Mouse (Mus musculus): ENCODE results near the gene Zbtb38.

Gene Zbtb38

DNA sequence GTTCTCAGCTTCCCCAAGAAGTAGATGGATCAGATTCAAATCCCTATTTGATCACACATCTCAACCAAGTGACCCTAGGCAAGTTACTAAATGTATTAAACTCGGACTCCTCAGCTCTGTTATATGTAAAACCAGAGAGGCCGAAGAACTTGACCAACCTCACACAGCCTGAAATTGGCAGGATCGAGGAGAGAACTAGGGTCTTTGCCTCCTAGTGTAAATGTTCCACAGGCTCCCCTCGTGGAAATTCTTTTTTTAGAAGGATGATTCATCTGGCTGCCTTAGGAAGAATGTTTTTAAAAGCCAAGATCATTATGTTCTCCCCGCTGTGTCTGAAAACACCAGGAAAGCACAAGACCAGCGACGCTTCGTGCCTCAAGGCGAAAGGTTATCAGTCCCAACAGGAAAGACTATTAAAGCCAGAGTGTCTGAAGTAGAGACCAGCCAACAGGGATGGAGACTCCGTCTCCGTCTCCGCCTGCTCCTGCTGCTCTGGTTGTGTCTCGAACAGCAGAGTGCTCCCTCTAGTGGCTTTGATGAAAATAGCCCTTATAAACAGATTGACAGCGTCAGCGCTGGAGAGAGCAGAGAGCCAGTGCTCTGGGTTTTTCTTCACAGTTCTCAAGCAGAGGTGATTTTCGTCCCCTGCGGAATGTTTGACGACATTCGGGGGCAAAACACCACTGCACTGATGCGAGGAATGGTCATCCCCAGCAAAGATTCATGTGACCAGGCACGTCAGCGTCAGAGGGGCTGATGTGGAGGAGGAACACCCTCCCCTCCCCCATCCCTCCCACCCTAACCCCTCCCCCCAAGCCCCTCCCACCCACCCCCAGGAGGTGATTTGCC lies 6.3 kb upstream of the Zbtb38 start:
- DNase-seq (ENCODE audit: low read depth, low spot score) = peak; percentile 80

DNA sequence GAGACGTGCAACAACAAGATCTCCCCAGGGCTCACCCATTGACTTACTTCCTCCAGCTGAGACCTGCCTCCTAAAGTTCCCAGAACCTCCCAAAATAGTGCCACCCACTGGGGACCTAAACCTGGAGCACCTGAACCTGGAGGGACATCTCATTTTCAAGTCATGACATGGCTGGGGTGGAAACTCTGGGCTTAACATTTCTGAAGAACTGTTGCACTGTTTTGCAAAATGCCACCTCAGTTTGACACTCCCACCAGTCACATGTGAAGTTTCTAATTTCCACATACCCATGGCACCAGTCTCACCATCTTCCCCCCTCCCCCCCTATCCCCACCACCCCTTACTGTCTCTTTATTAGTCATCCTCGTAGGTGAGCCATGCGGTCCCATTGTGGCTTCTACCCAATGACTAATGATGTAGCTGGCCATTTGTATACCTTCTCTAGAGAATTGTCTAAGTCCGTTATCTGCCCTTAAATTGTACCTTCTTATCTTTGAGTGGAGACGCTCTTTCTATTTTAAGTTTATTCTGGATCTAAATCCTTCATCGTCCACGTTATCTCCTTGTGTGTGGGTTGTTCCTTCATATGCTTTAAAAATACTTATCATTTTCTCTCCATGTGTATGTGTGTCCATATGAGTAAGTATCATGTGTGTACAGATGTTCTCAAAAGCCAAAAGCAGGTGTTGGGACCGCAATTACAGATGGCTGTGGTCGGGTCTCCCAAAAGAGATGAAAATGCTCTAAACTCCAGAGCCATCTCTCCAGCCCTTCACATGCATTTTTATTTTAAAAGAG lies 4.2 kb upstream of the Zbtb38 start:
- no peak for DNase-seq (ENCODE audit: low read depth, low spot score)

DNA sequence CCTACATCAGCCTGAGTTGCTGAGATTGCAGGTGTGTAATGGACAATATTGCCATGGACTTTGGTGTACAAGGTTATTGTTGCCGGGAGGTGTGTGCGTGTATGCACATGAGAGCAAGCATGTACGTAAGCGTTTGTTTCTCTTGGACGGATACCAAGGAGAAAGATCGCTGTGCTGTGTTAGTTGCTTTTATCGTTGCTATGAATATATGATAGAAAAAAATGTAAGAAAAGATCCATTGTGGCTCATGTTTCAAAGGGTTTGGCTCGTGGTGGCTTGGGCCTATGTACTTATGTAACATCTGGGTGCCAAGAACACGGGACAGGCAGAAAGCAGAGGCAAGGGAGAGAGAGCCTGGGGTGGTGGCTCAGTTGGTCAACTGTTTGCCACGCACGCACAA lies 3.1 kb upstream of the Zbtb38 start:
- DNase-seq (ENCODE audit: low read depth, low spot score) = no peak

- DNase-seq (ENCODE audit: low read depth, low spot score) = no peak
Measured at GRCm38 (mm10) chr9:96754625-96754969, 2.0 kb upstream of the Zbtb38 start.

GRCm38 (mm10) chr9:96753921-96754624 lies 1.4 kb upstream of the Zbtb38 start:
- no peak for DNase-seq (ENCODE audit: low read depth, low spot score)

GRCm38 (mm10) chr9:96753392-96753791 lies 761 bp upstream of the Zbtb38 start:
- DNase-seq (ENCODE audit: low read depth, low spot score) = no peak

GRCm38 (mm10) chr9:96751821-96752602 lies 619 bp downstream of the Zbtb38 start:
- DNase-seq (ENCODE audit: low read depth, low spot score) = no peak

DNA sequence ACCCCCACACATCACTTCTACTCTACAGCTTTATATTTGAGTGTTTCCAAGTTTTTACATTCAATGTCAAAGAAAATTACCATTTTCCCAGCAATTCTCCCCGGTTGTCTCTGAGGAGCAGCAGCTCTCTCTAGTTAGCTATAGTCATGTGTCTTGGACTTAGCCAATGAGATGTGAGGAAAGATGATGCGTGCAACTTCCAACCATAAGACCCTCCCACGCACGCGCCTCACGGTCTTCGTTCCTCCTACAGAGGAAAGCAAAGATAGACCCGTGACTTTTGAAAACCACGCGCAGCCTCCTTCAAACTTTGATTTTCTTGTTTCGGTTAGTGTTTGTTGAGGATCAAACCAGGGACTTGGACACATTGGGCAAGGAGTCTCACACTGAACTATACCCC lies 2.0 kb downstream of the Zbtb38 start:
- DNase-seq (ENCODE audit: low read depth, low spot score) = no peak

- DNase-seq (ENCODE audit: low read depth, low spot score) = no peak
Measured at GRCm38 (mm10) chr9:96746527-96746926, 6.1 kb downstream of the Zbtb38 start.

DNA sequence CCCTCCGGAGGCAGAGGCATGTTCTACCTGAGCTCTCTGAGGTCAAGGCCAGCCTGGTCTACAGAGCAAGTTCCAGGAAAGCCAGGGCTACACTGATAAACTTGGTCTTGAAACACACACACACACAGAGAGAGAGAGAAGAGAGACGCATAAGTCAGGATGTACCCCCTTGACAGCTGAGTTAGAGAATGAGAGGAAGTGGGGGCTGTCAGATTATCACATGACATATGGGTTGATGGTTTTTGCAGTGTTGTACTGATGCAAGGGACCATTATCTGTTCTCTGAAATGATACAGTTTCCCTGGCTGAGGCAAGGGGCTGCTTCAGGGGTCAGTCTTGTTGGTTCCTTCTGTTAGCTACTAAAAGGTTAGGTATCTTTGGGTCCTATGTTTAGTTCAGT lies 7.7 kb downstream of the Zbtb38 start:
- no peak for DNase-seq (ENCODE audit: low read depth, low spot score)

DNA sequence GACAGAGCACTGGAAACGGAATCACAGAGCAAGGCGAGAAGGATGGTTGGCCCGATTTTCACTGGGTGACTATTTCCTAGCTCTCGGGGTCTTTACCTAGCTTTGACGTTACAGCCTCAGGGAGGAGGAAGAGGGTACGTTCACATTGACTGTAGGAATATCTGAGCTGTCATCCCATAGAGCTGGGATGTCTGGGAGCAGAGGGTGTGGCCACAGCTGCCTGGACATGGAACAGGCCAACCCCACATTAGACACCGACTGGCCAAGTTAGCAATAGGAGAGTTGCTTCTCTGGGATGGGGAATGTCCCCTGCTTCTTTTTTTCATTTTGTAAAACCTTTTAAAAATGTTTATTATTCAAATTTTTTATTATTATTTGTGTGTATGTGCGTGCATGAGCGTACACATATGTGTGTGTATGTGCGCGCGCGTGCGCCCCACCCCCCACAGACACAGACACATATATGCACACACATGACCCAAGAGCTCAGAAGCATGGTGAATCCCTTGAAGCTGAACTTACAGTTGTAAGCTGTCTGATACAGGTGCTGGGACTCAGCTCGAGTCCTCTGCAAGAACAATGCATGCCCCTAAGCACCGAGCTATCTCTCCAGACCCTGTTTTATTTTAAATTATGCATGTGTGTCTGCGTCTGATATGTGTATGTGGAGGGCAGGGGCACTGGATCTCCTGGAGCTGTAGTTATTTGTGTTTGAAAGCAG lies 11.1 kb downstream of the Zbtb38 start:
- no peak for DNase-seq (ENCODE audit: low read depth, low spot score)

DNA sequence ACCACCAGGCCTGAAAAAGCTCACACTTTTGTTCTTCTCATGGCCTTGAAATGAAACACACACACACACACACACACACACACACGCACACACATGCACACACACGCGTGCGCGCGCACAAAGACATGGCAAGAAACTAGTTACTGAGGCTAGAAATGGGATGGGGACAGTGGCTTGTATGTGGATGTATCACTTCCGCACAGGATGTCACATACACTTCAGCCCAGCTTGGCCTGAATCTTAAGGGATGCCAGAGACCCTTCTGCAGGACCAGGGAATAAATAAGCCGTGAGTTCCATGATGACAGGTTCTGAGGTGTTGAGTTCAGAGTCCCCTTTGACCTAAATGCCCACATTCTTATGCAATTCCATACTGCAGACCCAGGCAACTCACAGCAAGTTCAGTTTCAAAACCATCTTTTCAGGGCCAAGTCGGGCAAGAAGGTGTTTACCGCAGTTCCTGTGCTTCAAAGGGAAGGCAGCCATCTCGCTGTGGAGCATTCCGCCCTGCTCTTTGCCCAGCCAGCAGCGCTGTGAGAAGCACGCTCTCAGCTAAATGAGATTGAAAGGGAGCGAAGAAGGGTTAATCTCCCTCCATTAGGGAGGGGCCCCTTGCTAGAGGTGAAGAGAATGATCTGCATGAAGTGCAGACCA lies 11.8 kb downstream of the Zbtb38 start:
- DNase-seq (ENCODE audit: low read depth, low spot score) = no peak

DNA sequence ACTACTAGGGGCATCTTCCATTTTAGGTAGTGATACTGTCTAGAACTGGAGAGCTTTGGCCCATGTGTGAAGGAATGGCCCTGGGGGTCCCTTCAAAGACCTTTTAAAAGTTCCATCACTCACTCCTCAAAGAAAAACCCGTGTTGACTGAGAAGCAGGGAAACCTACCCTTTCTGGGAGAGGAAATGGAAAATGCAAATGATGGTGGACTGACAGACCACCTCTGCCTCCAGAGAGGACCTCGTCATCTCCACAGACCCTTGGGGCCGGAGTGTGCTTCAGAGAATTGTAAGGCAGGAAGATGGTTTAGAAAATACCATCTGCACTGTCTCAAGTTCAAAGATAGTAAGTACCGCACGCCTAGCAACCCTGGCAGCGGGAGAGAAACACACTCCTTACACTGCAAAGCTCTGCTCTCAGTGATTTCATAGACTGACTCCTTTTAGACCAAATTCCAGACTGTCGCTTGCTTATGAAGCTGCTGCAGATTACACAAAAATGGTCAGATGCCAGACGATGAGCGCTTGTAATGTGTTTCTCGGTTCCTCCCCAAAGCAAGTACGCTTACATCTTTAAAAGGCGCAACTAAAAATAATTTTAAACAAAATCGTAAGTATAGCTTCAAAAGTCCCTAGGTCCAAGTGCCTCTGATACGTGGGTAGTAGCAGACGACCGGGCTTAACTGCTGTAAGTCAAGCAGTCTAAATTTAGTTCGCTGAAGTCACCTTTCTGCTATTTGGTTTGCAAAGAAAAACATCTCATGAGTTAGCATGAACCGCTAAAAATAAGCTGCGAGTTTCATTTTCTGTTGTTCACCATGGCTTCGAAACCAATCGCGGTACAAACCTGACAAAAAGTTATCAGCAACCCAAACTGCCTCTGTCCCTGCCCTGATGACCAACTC lies 12.6 kb downstream of the Zbtb38 start:
- no peak for DNase-seq (ENCODE audit: low read depth, low spot score)

DNA sequence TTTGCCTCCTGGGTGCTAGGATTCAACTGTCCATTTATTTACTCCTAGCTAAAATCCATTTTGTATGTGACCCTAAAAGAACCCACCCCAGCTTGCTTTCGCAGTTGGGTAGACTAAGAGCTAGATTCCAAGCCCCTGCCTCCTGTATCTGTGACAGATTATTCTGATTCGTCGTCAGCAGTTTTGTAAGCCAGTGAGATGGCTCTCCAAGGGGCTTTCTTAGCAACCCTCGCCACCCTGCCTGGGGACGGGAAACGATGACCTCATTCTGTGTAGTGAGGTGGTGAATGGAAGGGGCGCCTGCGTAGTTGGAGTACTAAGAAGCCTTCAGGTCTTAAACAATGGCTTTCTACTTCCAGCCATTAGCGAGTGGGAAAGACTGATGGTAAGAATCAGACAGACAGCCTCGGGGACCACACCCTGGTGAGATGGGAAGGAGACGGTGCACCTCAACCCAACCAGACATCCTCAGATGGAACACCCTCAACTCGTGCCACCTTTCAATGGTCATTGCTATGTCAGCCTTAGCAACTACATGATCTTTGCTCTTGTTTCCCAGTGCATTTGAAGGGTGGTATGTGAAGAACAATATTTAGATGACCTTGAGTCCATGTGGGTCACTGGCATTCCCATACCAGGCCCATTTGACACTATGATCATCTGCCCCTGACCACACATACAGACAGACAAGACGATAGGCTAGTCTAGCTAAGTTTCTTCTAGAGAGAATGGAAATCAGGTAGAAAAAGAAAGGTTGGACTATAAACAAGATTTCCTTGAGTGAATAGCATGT lies 13.9 kb downstream of the Zbtb38 start:
- DNase-seq (ENCODE audit: low read depth, low spot score) = no peak

DNA sequence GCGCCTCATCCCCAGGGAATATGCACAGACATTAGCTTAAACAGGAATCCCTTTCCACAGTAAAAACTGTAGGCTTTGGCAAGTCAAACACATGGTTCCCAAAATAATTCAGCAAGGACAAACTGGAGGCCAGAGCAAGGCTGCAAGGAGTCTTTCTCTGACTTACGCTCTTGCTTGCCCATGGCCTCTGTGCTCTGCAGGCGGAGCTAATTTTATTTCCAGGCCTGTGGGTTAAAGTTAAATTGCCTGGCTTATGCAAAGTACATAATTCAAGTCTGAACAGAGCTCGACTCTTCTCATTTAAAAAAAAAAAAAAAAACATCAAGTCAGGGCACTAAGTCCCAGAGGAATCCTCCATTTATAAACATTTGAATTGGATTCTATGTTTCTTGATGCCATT lies 16.7 kb downstream of the Zbtb38 start:
- DNase-seq (ENCODE audit: low read depth, low spot score) = no peak

DNA sequence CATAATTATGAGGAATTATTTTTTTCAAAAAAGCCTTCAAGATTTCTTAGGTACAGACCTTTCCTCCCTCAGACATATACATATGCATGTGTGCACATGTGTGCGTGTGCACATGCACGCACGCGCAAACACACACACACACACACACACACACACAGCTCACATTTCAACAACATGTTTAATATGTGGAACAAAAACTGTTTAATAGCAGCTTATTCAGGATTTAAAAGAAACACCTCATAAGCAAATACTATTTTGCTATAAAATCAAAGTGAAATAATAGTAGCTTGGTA lies 19.3 kb downstream of the Zbtb38 start:
- no peak for DNase-seq (ENCODE audit: low read depth, low spot score)

- no peak for DNase-seq (ENCODE audit: low read depth, low spot score)
Measured at GRCm38 (mm10) chr9:96732644-96733424, 19.8 kb downstream of the Zbtb38 start.

DNA sequence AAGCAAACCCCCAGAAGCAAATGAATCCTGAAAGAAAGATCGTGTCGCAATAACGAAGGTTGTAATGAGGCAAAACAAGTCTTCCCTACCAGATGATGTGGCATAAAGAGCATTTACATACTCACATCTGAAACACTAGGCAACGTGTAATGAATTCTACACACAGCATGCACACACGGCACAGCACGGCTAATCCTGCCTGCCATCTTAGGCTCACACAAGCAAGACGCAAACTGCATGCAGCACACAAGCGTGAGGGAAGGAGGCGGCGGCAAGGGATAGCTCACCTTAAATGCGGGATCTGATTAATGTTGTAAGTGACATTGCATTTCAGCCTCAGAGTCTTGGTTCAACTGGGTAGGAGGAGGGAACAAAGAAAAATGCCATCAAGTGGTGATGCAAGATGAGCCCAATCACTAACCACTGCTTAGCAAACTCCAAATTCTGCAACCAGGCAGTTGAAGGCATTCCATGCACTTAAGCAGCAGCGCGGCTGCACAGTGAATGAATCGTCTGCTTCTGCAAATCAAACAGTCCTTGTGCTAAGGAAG lies 20.6 kb downstream of the Zbtb38 start:
- no peak for DNase-seq (ENCODE audit: low read depth, low spot score)
